Mouse (Mus musculus) stomach, postnatal 0 days (tissue): ENCODE results near the gene Ahr.

ENCODE experiments used
- CTCF ChIP-seq: IDR thresholded peaks from 2 replicates; pipeline ENCODE4 v1.5.1; 2016; ENCODE audit warnings: antibody characterized with exemption, low read depth, mild to moderate bottlenecking, moderate library complexity
- EP300 ChIP-seq: optimal IDR thresholded peaks from 2 replicates; pipeline ENCODE3; 2016; ENCODE audit warnings: antibody characterized with exemption

DNA sequence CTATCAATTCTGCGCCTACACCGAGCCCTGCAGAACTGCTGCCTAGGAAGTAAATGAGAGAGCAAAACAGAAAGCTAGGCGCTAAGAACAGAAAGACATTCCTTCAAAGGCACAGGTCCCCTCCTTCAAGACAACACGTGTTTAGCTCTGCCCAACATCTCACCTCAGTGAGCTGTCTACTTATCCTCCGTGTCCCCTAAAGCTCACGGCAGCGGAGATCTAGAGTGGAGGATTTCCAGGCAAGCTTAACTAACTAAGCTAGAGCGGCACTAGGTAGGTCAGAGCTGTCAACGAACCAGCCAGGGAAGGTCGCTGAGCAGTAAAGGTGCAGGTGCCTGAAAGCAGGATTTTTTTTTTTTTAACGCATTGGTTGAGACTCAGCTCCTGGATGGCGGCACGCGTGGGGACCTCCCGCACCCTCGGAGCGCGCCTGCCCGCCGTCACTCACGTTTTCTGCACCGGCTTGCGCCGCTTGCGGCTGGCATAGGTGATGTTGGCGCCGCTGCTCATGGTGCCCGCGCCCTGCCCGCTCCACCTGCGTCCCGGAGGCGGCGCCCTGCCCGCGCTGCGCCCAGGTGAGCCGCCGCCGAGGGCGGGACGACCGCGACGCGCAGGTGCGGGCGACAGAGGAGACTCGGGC lies 604 bp downstream of the Ahr start:
- TF ChIP-seq CTCF = peak; percentile 33; the same call in 1 of the 2 replicates
- no peak for TF ChIP-seq EP300
